Mouse (Mus musculus): ENCODE data around the gene Ppp6r3.
A peak's percentile ranks its signal among the peaks of the same experiment; 100 is the strongest.

The Ppp6r3 gene

GRCm38 (mm10) chr19:3529781-3530180 is 45.8 kb downstream of the Ppp6r3 start:
- no peak for DNase-seq (ENCODE audit: extremely low read depth, low read depth, low spot score)

- DNase-seq (ENCODE audit: extremely low read depth, low read depth, low spot score) = no peak
Measured at GRCm38 (mm10) chr19:3528646-3529045, 46.9 kb downstream of the Ppp6r3 start.

DNA sequence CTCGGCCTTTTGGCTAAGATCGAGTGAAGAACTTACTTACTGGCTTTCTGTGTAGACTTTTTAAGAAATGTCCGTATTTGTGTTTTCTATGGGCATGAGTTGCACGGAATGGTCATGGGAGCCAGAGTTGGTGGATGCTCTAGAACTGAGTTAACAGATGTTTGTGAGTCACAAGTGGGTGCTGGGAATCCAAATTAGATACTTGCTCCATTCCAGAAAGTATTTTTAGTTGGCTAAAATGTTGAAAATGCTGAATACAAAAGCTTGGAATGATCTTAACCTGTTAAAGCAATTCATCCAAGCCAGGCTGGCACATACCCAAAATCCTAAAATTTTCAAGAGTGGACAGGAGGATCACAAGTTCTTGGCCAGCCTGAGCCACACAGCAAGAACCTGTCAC is 48.0 kb downstream of the Ppp6r3 start:
- DNase-seq (ENCODE audit: extremely low read depth, low read depth, low spot score) = no peak

DNA sequence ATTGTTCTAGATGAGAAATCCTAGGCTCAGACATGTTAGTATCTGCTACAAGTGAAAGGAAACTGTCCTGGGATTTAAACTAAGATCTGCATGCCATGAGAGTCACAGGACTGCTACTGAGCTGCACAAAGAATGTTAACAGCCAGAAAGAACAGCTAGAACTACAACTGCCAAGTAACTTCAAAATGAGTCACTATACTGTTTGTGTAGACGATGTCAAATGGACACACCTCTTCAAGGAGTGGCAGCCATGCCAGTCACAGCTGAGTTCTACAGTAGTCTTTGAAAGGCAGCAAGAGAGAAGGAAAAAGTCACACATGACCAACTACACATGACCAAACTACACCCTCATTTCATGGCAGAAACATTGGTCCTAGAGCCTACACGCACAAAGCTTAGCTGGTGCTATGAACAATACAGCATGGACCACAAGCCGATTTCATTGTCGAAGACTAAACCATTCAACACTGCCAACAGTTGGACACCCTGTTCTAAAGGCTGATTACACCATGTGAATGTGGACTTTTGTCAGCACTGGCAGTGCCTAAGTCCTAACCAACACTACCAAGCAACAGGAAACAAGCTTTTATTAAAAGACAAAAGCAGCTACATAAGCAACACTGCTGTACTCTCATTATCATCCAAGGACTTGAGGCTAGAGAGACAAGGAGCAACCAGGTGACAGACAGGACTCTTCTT is 55.9 kb downstream of the Ppp6r3 start:
- no peak for DNase-seq (ENCODE audit: extremely low read depth, low read depth, low spot score)

GRCm38 (mm10) chr19:3497216-3497615 is 78.3 kb downstream of the Ppp6r3 start:
- DNase-seq (ENCODE audit: extremely low read depth, low read depth, low spot score) = no peak

DNA sequence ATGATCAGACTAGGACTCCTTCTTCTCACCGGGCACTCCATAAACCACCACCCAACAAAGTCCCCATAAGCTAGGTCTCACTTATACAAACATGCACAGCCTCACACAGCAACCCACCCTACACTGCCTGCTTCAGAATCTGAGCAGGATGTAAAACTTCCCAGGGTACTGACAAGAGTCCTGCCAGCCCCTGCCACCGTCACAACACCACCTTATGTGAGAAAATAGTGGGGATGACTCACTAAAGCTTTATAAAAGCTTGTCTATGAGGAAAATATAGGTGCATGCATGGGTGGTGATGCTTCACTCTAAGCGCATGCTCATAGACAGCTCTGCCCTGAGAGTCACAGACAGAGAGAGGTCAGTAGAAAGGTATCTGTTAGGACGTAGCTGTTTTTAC is 85.7 kb downstream of the Ppp6r3 start:
- no peak for DNase-seq (ENCODE audit: extremely low read depth, low read depth, low spot score)

DNA sequence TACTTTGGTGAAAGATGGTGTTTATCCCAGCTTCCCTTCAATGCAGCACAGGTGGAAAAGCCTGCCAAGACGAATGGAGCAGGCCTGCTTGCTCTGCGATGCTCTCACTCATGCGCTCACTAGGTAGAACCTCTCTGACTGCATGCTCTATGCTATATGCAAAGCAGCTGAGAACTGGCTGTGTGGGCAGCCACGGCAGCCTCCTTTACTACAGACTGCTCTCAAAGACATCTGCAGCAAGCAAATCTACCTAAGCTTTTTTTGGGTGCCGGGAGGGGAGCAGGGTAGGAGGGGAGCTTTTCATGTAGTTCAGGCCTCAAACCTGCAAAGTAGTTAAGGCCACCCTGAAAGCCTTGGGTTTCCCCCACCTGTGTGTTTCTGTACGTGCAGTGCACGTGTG is 92.7 kb downstream of the Ppp6r3 start:
- no peak for DNase-seq (ENCODE audit: extremely low read depth, low read depth, low spot score)

DNA sequence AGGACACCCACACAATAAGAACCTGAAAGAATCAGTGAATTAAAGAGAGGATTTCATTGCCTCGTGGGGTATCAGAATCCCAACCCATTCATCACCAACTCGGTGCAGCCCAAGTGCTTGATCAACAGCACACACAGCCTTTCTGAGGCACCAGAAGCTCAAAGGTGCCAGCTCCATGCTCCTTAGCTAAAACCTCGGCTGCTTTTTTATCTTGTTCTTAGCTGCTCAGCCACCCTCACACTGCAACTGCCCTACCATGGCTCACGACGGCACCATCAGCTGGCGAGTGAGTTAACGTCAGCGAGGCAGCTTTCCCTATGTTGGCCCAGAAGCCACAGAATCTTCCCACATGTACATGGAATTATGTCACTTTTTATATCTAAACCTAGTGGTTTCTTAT is 95.4 kb downstream of the Ppp6r3 start:
- no peak for DNase-seq (ENCODE audit: extremely low read depth, low read depth, low spot score)

- no peak for DNase-seq (ENCODE audit: extremely low read depth, low read depth, low spot score)
Measured at GRCm38 (mm10) chr19:3476996-3477395, 98.6 kb downstream of the Ppp6r3 start.

DNA sequence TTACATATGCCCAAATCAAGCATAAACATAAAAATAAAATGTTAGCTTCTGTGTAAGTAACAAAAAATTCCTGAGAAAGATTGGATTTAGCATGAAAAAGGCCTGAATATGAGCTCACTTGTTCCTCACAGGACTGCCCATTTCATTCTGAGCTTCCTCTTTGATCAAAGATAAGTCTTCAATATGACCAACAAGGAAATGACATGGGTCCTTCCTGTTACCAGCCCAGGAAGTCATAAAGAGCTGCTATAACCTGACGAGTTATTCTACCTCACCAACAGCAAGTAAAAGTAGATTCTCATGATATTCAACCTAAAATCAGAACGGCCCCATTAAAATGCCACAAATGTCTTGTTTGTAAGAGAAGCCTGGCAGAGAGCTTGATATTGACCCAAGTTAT is 104.3 kb downstream of the Ppp6r3 start:
- DNase-seq (ENCODE audit: extremely low read depth, low read depth, low spot score) = no peak

GRCm38 (mm10) chr19:3467574-3467973 is 108.0 kb downstream of the Ppp6r3 start:
- DNase-seq (ENCODE audit: extremely low read depth, low read depth, low spot score) = no peak

DNA sequence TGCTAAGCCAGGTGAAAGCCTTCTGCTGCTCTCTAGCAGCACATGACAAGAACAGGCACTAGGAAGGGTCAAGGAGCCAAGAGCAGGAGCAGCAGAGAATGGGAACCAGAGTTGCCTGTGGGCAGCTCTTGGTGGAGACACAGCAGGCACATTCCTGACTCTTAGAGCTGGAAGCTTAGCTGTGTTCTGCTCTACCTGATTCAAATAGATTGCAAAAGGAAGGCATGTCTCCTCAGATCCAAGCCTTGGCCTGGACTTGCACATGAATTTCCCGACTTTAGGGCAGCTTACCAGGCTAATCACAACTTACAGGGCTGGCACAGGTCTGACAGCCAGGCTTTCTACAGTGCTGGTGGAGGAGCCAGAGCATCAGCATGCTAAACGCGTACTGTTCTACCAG is 115.6 kb downstream of the Ppp6r3 start:
- peak; percentile 94 for DNase-seq (ENCODE audit: extremely low read depth, low read depth, low spot score)

- no peak for DNase-seq (ENCODE audit: extremely low read depth, low read depth, low spot score)
Measured at GRCm38 (mm10) chr19:3458331-3459099, 117.0 kb downstream of the Ppp6r3 start.

- no peak for DNase-seq (ENCODE audit: extremely low read depth, low read depth, low spot score)
Measured at GRCm38 (mm10) chr19:3457700-3458099, 117.8 kb downstream of the Ppp6r3 start.

- no peak for DNase-seq (ENCODE audit: extremely low read depth, low read depth, low spot score)
Measured at GRCm38 (mm10) chr19:3451649-3452048, 123.9 kb downstream of the Ppp6r3 start.

DNA sequence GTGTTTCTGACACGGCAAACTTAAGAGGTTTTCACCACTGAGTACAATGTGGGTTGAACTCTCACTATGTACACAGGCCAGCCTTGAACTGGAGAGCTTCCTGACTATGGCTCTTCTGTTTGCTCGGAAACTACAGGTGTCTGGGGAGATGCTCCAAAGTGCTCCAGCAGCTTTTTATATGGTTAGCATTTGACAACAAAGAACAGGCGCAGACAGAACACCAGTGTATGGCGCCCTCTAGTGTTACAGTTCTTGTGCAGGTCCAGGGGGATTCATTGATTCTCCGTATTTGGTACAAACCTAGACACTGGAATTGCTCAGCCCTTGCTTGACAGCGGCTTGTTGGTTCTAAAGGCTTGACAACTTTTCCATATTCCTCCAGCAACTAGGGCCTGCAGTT is 124.4 kb downstream of the Ppp6r3 start:
- no peak for DNase-seq (ENCODE audit: extremely low read depth, low read depth, low spot score)

DNA sequence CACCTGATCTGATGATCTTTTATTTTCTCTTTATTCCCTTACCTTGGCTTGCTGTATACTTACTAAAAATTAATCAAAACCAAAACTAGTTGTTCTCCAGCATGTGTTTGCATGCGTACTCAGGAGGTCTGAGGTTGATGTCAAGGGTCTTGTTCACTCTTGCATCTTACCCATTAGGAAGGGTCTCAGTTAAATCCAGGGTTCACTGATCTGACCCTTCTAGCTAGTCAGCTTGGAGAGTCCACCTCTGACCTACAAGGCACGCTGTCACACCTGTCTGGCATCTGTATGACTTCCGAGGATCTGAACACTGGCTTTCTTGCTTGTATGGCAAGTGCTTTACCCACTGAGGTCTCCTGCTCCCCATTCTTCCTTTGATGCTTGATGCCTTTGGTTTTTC is 124.8 kb downstream of the Ppp6r3 start:
- no peak for DNase-seq (ENCODE audit: extremely low read depth, low read depth, low spot score)

DNA sequence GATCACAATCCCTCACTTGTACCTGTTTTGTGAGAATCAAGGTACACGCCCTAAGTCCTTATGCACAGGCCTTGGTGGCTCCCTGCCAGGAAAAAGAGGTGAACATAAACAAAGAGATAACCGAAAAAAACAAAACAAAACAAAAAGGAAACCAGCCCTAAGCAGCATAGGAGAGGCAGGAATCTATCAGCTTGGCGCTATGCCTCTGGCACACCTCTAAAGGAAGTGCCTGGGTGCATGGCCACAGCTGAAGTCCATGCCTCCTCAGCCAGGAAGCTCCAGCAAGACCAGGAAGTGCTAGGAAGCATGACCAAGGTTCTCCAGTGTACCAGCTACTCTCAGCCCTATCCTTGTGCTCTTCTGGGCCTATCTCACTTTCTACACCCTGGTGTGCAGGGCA is 126.3 kb downstream of the Ppp6r3 start:
- DNase-seq (ENCODE audit: extremely low read depth, low read depth, low spot score) = no peak

GRCm38 (mm10) chr19:3447348-3447747 is 128.2 kb downstream of the Ppp6r3 start:
- no peak for DNase-seq (ENCODE audit: extremely low read depth, low read depth, low spot score)

- no peak for DNase-seq (ENCODE audit: extremely low read depth, low read depth, low spot score)
Measured at GRCm38 (mm10) chr19:3441092-3441491, 134.5 kb downstream of the Ppp6r3 start.

- no peak for DNase-seq (ENCODE audit: extremely low read depth, low read depth, low spot score)
Measured at GRCm38 (mm10) chr19:3440667-3441066, 134.9 kb downstream of the Ppp6r3 start.

- DNase-seq (ENCODE audit: extremely low read depth, low read depth, low spot score) = no peak
Measured at GRCm38 (mm10) chr19:3437980-3438379, 137.6 kb downstream of the Ppp6r3 start.

- DNase-seq (ENCODE audit: extremely low read depth, low read depth, low spot score) = no peak
Measured at GRCm38 (mm10) chr19:3436840-3437239, 138.7 kb downstream of the Ppp6r3 start.

Measured in fat pad, adult 2 months (tissue).